Mouse (Mus musculus) forebrain, embryonic 14.5 days (tissue): ENCODE measurements at regions not wholly inside any gene's neighbourhood (a gene's known extent, or its start where the extent isn't known, plus 50 kb on each side); places are given as distances from the start of the nearest gene placed in this dataset.
A peak's percentile ranks its signal among the peaks of the same experiment; 100 is the strongest.

Experiments used
- ATAC-seq: fragments of 200-750 bp; cut with Nextera tagmentation; 2 replicates; pipeline ENCODE4 v1.8.0; 2017; ENCODE audit warnings: mild to moderate bottlenecking, moderate library complexity
- DNase-seq: peaks from one replicate; pipeline ENCODE4 v3.0.0-alpha.2; 2015; ENCODE audit warnings: low spot score
- H3K27ac ChIP-seq: fragments of 300-500 bp; sonication (generic); 2 replicates; pipeline ENCODE4 v1.5.1; 2014; ENCODE audit warnings: low read depth, mild to moderate bottlenecking, control low read depth, low read length, moderate library complexity
- H3K27me3 ChIP-seq: fragments of 300-500 bp; sonication (generic); replicated peaks from 2 replicates; pipeline ENCODE4 v1.6.1; 2014; ENCODE audit warnings: low read length, control low read depth, mixed read lengths; ENCODE audit not compliant: control insufficient read depth, insufficient read depth
- H3K36me3 ChIP-seq: fragments of 300-500 bp; sonication (generic); 2 replicates; pipeline ENCODE4 v1.6.1; 2014; ENCODE audit warnings: low read length, control low read depth; ENCODE audit not compliant: control insufficient read depth, insufficient read depth
- H3K4me1 ChIP-seq: fragments of 300-500 bp; sonication (generic); 2 replicates; pipeline ENCODE4 v1.6.1; 2014; ENCODE audit warnings: antibody characterized with exemption, low read length, control low read depth; ENCODE audit not compliant: control insufficient read depth, insufficient read depth
- H3K4me2 ChIP-seq: fragments of 300-500 bp; sonication (generic); 2 replicates; pipeline ENCODE4 v1.6.1; 2014; ENCODE audit warnings: mild to moderate bottlenecking, control low read depth, low read length
- H3K4me3 ChIP-seq: fragments of 300-500 bp; sonication (generic); 2 replicates; pipeline ENCODE4 v1.5.1; 2014; ENCODE audit warnings: low read depth, low read length, control low read depth
- H3K9ac ChIP-seq: fragments of 300-500 bp; sonication (generic); 2 replicates; pipeline ENCODE4 v1.6.1; 2014; ENCODE audit warnings: mild to moderate bottlenecking, low read length, control low read depth, moderate library complexity
- H3K9me3 ChIP-seq: fragments of 300-500 bp; sonication (generic); replicated peaks from 2 replicates; pipeline ENCODE4 v1.6.1; 2016; ENCODE audit warnings: low read length, control low read depth, mixed read lengths; ENCODE audit not compliant: control insufficient read depth
- WGBS: fragments of 180-500 bp; shearing (Covaris S2); extraction: QIAGEN DNeasy Blood & Tissue Kit; methylation state at CpG from one replicate; pipeline ENCODE4 v1.1.7; 2014; 5-methylcytosine and 5-hydroxymethylcytosine counted together

DNA sequence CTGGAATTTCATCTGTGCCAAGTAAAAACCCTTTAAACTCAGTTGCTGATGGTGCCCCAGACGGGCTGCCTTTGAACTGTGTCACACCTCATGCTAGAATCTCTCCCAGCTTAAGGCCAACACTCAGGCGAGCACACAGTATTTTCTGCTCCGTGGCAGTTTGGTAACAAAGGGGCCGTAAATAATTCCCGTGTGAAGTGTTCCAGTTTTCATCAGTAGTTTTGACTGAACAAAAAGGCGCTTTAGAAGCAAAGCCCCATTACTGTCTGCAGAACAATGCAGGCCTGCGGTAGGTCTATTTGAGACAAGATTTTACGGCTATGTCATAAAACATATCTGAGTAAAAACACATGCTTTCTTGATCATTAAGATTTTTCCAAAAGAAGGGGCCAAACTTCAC, 155.0 kb downstream of the 1700129C05Rik start:
- peak; percentile 44; the same call in 1 of the 2 replicates for ATAC-seq
- no peak overlapping the region for H3K9ac ChIP-seq
- H3K4me3 ChIP-seq: no peak overlapping the region
- H3K27me3 ChIP-seq: no peaks in the 10 kb centered on the region
- DNase-seq: peak; percentile 51
- H3K27ac ChIP-seq: no peak overlapping the region
- no peaks in the 10 kb centered on the region for H3K9me3 ChIP-seq
- H3K4me1 ChIP-seq: no peaks in the 10 kb centered on the region
- WGBS: 10% methylated on average over 8 of the region's 8 CpGs
- no peaks in the 10 kb centered on the region for H3K36me3 ChIP-seq
- no peak overlapping the region for H3K4me2 ChIP-seq

- Histone ChIP-seq H3K4me2 (no peak overlapping the region), H3K27me3 (no peaks in the 10 kb centered on the region), H3K4me1 (no peaks in the 10 kb centered on the region), H3K9ac (no peak overlapping the region), H3K9me3 (no peaks in the 10 kb centered on the region), H3K27ac (no peak overlapping the region), H3K36me3 (no peaks in the 10 kb centered on the region), H3K4me3 (no peak overlapping the region)
- 54% methylated on average over 5 of the region's 5 CpGs for WGBS
- ATAC-seq: peak; percentile 85
- DNase-seq: peak; percentile 62
Measured at GRCm38 (mm10) chr14:58985838-58986237, 156.9 kb downstream of the 1700129C05Rik start.

DNA sequence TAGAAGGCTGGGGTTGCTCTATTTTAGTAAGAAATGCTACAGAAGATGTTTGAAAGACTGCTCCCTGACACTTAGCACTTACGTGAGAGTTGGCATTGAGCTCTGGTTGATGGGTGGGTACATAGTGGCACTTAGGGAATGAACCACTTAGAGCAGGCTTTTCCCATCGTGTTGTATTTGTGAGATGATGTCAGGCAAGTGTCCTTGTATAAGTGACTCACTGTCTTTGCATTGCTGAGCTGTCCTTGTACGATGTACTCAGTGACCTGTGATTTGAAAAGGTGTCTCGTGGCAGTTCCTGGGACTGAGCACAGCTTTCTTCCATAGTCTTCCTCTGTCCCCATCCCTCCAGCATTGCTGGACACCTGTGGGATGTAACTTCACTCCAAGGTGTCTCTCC, 165.9 kb downstream of the 1700129C05Rik start:
- DNase-seq (no peak), ATAC-seq (no peak)

GRCm38 (mm10) chr14:58969248-58969647, 173.4 kb downstream of the 1700129C05Rik start:
- H3K9me3 ChIP-seq: no peaks in the 10 kb centered on the region
- no peaks in the 10 kb centered on the region for H3K4me1 ChIP-seq
- no peak overlapping the region for H3K9ac ChIP-seq
- no peak overlapping the region for H3K4me3 ChIP-seq
- no peaks in the 10 kb centered on the region for H3K36me3 ChIP-seq
- no peak overlapping the region for H3K4me2 ChIP-seq
- no peaks in the 10 kb centered on the region for H3K27me3 ChIP-seq
- no peak for ATAC-seq
- WGBS: 79% methylated on average over 3 of the region's 3 CpGs
- DNase-seq: no peak
- H3K27ac ChIP-seq: no peak overlapping the region

More for the DNA sequence above, 165.9 kb downstream of the 1700129C05Rik start:
- H3K36me3 ChIP-seq: no peaks in the 10 kb centered on the region
- H3K4me1 ChIP-seq: no peaks in the 10 kb centered on the region
- no peaks in the 10 kb centered on the region for H3K27me3 ChIP-seq
- no peak overlapping the region for H3K27ac ChIP-seq
- 89% methylated on average over 4 of the region's 4 CpGs for WGBS
- H3K4me3 ChIP-seq: no peak overlapping the region
- H3K4me2 ChIP-seq: no peak overlapping the region
- no peaks in the 10 kb centered on the region for H3K9me3 ChIP-seq
- H3K9ac ChIP-seq: no peak overlapping the region

DNA sequence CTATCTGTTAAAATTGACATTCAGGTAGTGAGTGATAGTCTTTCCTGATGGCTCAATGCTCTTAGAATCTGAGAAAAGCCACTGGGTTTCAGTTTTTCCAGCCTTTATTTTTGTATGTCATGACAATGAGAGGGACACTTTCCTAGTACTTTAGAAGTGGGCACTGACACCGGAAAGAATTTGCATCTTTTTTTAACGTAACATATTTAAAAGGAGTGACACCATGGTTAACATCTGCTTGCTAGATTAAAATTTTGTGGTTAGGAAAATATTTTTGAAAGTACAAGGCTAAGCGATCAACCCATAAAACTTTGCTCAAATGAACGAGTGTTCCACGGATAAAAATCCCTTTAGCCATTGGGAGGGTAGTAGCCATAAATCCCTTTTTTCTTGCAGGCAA, 174.7 kb downstream of the 1700129C05Rik start:
- 94% methylated on average over 5 of the region's 5 CpGs for WGBS
- H3K9me3 ChIP-seq: no peaks in the 10 kb centered on the region
- no peaks in the 10 kb centered on the region for H3K36me3 ChIP-seq
- H3K4me3 ChIP-seq: no peak overlapping the region
- H3K4me1 ChIP-seq: no peaks in the 10 kb centered on the region
- no peak for DNase-seq
- no peaks in the 10 kb centered on the region for H3K27me3 ChIP-seq
- no peak overlapping the region for H3K9ac ChIP-seq
- no peak overlapping the region for H3K4me2 ChIP-seq
- H3K27ac ChIP-seq: no peak overlapping the region
- no peak for ATAC-seq

GRCm38 (mm10) chr14:58967163-58967562, 175.5 kb downstream of the 1700129C05Rik start:
- no peaks in the 10 kb centered on the region for H3K4me1 ChIP-seq
- ATAC-seq: no peak
- no peaks in the 10 kb centered on the region for H3K27me3 ChIP-seq
- H3K9ac ChIP-seq: no peak overlapping the region
- no peak overlapping the region for H3K4me3 ChIP-seq
- DNase-seq: no peak
- no peaks in the 10 kb centered on the region for H3K9me3 ChIP-seq
- H3K36me3 ChIP-seq: no peaks in the 10 kb centered on the region
- H3K4me2 ChIP-seq: no peak overlapping the region
- H3K27ac ChIP-seq: no peak overlapping the region
- 81% methylated on average over 1 of the region's 1 CpGs for WGBS

GRCm38 (mm10) chr14:58944958-58945357, 197.7 kb downstream of the 1700129C05Rik start:
- H3K9me3 ChIP-seq: no peaks in the 10 kb centered on the region
- DNase-seq: no peak
- no peaks in the 10 kb centered on the region for H3K36me3 ChIP-seq
- H3K27me3 ChIP-seq: no peaks in the 10 kb centered on the region
- H3K9ac ChIP-seq: no peak overlapping the region
- no peak for ATAC-seq
- no peak overlapping the region for H3K27ac ChIP-seq
- WGBS: 96% methylated on average over 2 of the region's 2 CpGs
- no peak overlapping the region for H3K4me3 ChIP-seq
- no peaks in the 10 kb centered on the region for H3K4me1 ChIP-seq
- H3K4me2 ChIP-seq: no peak overlapping the region

DNA sequence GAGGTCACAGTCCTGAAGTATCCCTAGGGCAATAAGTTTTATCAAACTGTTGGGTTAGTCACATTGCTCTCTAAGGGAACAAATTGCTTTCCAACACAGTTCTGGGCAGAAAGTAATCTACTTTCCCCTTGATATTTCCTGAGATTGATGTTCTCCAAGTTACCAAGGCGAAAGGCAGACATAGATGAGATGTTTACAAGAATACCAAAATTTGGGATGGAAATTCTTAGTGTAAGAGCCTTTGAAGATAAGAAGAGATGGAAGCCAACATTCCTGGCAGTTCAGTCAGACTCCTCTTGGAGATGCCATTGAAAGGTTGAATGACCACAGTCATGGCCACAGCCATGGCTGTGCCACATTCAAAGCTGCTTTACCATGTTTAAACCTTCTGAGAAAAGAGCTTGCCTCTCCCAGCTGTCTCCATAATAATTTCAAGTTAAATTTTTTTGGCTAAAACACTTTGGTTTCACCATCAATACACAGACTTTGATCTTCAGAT, 199.4 kb downstream of the 1700129C05Rik start:
- H3K4me1 ChIP-seq: peaks cover 10% of the 10 kb centered on the region
- no peak overlapping the region for H3K27ac ChIP-seq
- ATAC-seq (no peak), DNase-seq (no peak)
- no peak overlapping the region for H3K4me2 ChIP-seq
- 94% methylated on average over 1 of the region's 1 CpGs for WGBS
- no peaks in the 10 kb centered on the region for H3K9me3 ChIP-seq
- no peaks in the 10 kb centered on the region for H3K27me3 ChIP-seq
- no peak overlapping the region for H3K9ac ChIP-seq
- H3K36me3 ChIP-seq: no peaks in the 10 kb centered on the region
- no peak overlapping the region for H3K4me3 ChIP-seq

- ATAC-seq: peak; percentile 29; the same call in 1 of the 2 replicates
- peak; percentile 11 for DNase-seq
- WGBS: 71% methylated on average over 1 of the region's 1 CpGs
Measured at GRCm38 (mm10) chr14:58939086-58939485, 203.6 kb downstream of the 1700129C05Rik start.

More at GRCm38 (mm10) chr14:58939086-58939485, 203.6 kb downstream of the 1700129C05Rik start:
- Histone ChIP-seq H3K27me3 (no peaks in the 10 kb centered on the region), H3K4me3 (no peak overlapping the region), H3K9me3 (no peaks in the 10 kb centered on the region), H3K4me1 (peaks cover 15% of the 10 kb centered on the region), H3K9ac (no peak overlapping the region), H3K27ac (no peak overlapping the region), H3K4me2 (no peak overlapping the region), H3K36me3 (no peaks in the 10 kb centered on the region)
